Mouse (Mus musculus) neural tube, embryonic 13.5 days (tissue): ENCODE measurements around the gene Hdac4. TPM values are rescaled to one million over a fixed set of nuclear protein-coding genes. Genes with fewer than 3 reads are reported as not detected.

Experiments
- ATAC-seq: fragments of 200-750 bp; cut with Nextera tagmentation; 2 replicates; pipeline ENCODE4 v1.8.0; 2017; ENCODE audit warnings: low read depth, mild to moderate bottlenecking, moderate TSS enrichment, moderate library complexity
- H3K27ac ChIP-seq: fragments of 300-500 bp; sonication (generic); replicated peaks from 2 replicates; pipeline ENCODE4 v1.5.1; 2015; ENCODE audit warnings: moderate library complexity, mild to moderate bottlenecking, inconsistent platforms
- H3K27me3 ChIP-seq: fragments of 300-500 bp; sonication (generic); 2 replicates; pipeline ENCODE4 v1.6.1; 2015; ENCODE audit warnings: mild to moderate bottlenecking, inconsistent platforms
- H3K36me3 ChIP-seq: fragments of 300-500 bp; sonication (generic); 2 replicates; pipeline ENCODE4 v1.6.1; 2015; ENCODE audit warnings: mild to moderate bottlenecking, inconsistent platforms
- H3K4me1 ChIP-seq: fragments of 300-500 bp; sonication (generic); replicated peaks from 2 replicates; pipeline ENCODE4 v1.6.1; 2015; ENCODE audit warnings: inconsistent platforms
- H3K4me2 ChIP-seq: fragments of 300-500 bp; sonication (generic); 2 replicates; pipeline ENCODE4 v1.6.1; 2015; ENCODE audit warnings: inconsistent platforms, mild to moderate bottlenecking, moderate library complexity
- H3K4me3 ChIP-seq: fragments of 300-500 bp; sonication (generic); 2 replicates; pipeline ENCODE4 v1.5.1; 2015; ENCODE audit warnings: mild to moderate bottlenecking, inconsistent platforms
- H3K9ac ChIP-seq: fragments of 300-500 bp; sonication (generic); 2 replicates; pipeline ENCODE4 v1.6.1; 2015; ENCODE audit warnings: moderate library complexity, mild to moderate bottlenecking, inconsistent platforms
- H3K9me3 ChIP-seq: fragments of 300-500 bp; sonication (generic); 2 replicates; pipeline ENCODE4 v1.6.1; 2016; ENCODE audit warnings: inconsistent platforms
- WGBS: fragments of 180-500 bp; shearing (Covaris S2); methylation state at CpG from one replicate; pipeline ENCODE4 v1.1.7; 2015; 5-methylcytosine and 5-hydroxymethylcytosine counted together
- polyA plus RNA-seq: library from polyadenylated mRNA; unstranded; fragments of >200 nt; fragmentation: Nextera tagmentation; extraction: Ambion mirVana; gene quantifications from 2 replicates; pipeline ENCODE4 v1.2.1, GENCODE M21; 2015

Gene Hdac4
- polyA plus RNA-seq, 1 experiment from 2014 or later, result 28.7 TPM

DNA sequence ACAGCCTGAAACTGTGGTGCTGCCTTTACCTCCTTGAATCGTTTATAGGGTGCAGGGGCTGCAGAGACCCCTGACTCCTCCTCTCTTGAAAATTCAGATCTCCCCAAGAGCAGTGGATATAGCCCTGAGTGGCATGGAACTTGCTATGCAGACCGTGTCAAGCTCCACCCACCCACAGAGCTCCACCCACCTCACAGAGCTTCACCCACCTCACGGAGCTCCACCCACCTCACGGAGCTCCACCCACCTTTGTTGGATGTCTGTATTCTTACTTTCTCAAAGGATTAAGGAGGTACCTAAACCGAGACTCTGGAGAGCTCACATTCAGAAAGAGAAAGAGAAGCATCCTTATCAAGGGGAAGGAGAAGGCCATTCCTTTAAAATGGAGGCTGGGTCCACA lies 279.5 kb downstream of the Hdac4 start:
- no peak overlapping the region for H3K4me2 ChIP-seq
- no peak overlapping the region for H3K27ac ChIP-seq
- H3K4me1 ChIP-seq, result peaks cover 11% of the 10 kb centered on the region
- no peaks in the 10 kb centered on the region for H3K36me3 ChIP-seq
- H3K9me3 ChIP-seq, result no peaks in the 10 kb centered on the region
- H3K27me3 ChIP-seq, result no peaks in the 10 kb centered on the region
- WGBS, result 81% methylated on average over 5 of the region's 5 CpGs
- no peak for ATAC-seq
- no peak overlapping the region for H3K4me3 ChIP-seq
- H3K9ac ChIP-seq, result no peak overlapping the region

DNA sequence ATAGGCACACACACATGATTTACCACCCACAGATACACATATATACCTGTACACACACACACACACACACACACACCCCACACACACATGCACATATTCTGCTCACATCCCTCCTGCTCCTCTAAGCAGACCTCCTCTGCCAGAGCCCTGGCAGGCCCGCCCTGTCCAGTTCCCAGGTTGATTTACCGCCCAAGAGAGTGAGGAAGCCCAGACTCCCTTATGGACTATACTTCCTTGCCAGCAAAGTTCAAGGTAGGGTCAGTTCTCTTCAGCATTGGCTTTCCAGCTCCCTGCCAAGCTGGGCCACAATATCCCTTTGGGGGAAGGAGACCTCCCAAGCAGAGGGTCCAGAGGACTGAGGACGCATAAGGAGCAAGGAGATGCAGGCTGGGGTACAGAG lies 280.9 kb downstream of the Hdac4 start:
- Histone ChIP-seq H3K27ac (no peak overlapping the region), H3K9me3 (no peaks in the 10 kb centered on the region), H3K4me3 (no peak overlapping the region), H3K36me3 (no peaks in the 10 kb centered on the region), H3K4me1 (0 out of 2 replicates have a peak, but pooled peaks cover 1% of the 10 kb centered on the region), H3K27me3 (no peaks in the 10 kb centered on the region), H3K9ac (no peak overlapping the region), H3K4me2 (no peak overlapping the region)
- WGBS, result 71% methylated on average over 3 of the region's 3 CpGs
- ATAC-seq, result no peak

DNA sequence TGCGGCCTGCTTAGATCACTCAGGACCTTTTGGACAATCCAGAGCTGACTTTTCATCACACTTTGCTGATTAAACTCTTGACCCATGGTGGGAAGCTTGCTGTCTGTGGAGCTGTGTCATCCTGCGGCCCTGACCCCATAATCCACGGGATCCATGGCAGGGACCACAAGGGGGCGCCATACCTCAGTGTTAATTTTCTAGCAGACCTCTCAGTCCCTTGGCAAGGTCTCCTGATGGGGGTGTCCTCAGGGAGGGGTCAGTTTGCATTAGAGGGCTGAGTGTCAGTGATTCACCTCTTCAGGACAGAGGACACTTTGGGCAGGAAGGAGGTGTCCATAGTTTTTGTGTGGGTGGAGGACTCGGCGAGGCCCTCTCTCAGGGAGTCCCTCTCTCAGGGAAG lies 281.6 kb downstream of the Hdac4 start:
- 47% methylated on average over 6 of the region's 6 CpGs for WGBS
- H3K9me3 ChIP-seq, result no peaks in the 10 kb centered on the region
- no peaks in the 10 kb centered on the region for H3K4me1 ChIP-seq
- H3K4me3 ChIP-seq, result no peak overlapping the region
- H3K27me3 ChIP-seq, result no peaks in the 10 kb centered on the region
- no peak overlapping the region for H3K9ac ChIP-seq
- H3K27ac ChIP-seq, result no peak overlapping the region
- no peaks in the 10 kb centered on the region for H3K36me3 ChIP-seq
- H3K4me2 ChIP-seq, result no peak overlapping the region
- ATAC-seq, result no peak

DNA sequence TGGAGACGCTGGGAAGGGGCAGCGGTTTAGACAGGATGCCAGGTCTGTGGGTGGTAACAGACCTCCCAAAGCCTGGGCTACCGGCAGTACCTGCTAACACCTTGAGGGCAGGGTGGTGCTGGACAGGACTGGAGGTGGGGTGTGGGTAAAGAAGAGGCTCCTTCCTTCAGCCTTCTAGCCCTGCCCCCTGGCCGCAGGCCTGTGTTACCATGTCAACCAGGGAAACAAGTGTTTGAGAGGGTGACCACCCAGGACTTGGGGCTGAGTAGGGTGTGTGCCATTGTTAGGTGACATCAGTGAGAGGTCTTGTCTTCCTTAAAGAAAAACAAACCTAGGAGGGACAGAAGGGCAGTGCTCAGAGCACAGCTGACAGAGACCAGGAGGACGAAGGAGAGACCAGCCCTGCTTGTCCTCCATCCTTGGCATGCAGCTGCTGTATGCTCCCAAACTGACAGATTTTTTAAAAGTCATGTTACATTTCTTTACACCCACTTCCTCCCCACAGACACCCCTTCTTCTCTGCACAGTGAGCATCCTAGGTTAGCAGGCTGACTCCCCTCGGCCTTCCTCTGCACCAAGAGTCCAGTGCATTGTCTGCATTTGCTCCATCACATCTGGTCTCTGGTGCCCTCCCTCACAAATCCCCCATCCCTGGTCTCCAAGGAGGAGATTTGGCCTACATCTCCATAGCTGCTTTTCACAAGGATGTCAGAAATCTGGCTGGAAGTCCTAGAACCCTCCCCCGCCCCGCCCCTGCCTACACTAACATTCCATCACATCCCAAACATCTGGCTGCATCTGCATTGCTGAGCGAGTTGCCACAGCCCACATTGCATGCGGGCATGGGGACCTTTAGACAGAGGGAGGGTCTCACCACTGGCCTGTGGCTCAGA lies 283.0 kb downstream of the Hdac4 start:
- Histone ChIP-seq H3K4me1 (no peaks in the 10 kb centered on the region), H3K9ac (no peak overlapping the region)
- whole genome bisulfite sequencing, result 63% methylated on average over 10 of the region's 10 CpGs

DNA sequence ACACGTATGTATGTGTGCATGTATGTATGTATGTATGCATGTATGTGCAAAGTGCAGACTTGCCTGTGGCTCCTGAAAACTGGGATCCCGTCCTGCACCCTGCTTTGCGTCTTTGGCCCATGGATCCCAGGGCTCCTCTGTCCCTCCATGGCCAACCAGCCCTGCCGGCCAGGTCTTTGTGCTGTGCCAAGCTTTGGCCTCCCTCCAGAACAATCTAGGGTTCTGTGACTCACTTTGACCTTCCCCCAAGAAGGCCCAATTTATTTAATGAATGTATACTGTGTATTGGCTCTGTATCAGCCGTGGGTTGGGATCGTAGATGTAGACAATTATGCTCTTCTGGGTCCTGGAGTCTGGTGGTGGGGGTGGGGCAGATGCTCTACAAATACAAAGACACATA lies 290.2 kb downstream of the Hdac4 start:
- Histone ChIP-seq H3K4me2 (no peak overlapping the region), H3K36me3 (no peaks in the 10 kb centered on the region), H3K9me3 (no peaks in the 10 kb centered on the region), H3K27ac (no peak overlapping the region), H3K4me1 (no peaks in the 10 kb centered on the region), H3K27me3 (no peaks in the 10 kb centered on the region), H3K4me3 (no peak overlapping the region), H3K9ac (no peak overlapping the region)
- ATAC-seq, result no peak
- 87% methylated on average over 6 of the region's 6 CpGs for WGBS

More for the DNA sequence above, 283.0 kb downstream of the Hdac4 start:
- Histone ChIP-seq H3K9me3 (no peaks in the 10 kb centered on the region), H3K27ac (no peak overlapping the region), H3K27me3 (no peaks in the 10 kb centered on the region), H3K36me3 (no peaks in the 10 kb centered on the region), H3K4me3 (no peak overlapping the region), H3K4me2 (no peak overlapping the region)
- no peak for ATAC-seq

DNA sequence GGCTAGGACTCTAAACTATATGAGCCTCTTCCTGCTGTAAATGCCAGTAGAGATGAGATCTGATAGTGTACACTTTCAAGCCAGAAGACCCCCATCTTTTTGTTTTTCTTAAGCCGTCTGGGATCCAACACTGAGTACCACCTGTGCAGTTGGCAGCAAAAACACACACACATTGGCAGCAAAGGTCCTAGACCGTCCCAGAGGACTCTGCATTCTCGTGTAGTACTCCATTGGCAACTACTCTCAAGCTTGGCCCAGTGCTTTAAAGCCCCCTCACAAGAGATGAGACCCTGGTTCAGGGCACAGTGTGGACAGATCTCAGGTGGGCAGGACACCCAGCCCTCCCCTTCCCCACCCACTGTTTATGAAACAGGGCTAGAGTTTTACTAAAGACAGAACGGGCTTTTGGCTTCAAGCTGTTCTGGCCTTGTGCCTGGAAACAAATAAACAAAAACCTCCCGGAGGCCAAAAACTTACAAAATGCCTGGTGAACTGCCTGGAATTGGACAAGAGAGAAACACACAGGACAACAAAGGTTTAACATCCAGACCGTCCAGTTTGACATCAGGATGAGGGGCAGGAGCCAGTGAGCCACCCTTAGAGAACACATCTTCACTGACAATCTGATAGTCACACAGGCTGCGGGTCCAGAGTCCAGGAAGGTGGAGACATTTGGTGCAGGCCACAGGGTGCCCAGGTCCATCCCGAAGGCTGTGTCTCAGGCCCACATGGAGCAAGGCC lies 292.1 kb downstream of the Hdac4 start:
- H3K27ac ChIP-seq, result no peak overlapping the region
- WGBS, result 64% methylated on average over 8 of the region's 8 CpGs
- H3K4me2 ChIP-seq, result no peak overlapping the region
- no peak for ATAC-seq
- H3K9me3 ChIP-seq, result no peaks in the 10 kb centered on the region
- H3K27me3 ChIP-seq, result no peaks in the 10 kb centered on the region
- H3K4me3 ChIP-seq, result no peak overlapping the region
- H3K4me1 ChIP-seq, result no peaks in the 10 kb centered on the region
- no peaks in the 10 kb centered on the region for H3K36me3 ChIP-seq
- H3K9ac ChIP-seq, result no peak overlapping the region

DNA sequence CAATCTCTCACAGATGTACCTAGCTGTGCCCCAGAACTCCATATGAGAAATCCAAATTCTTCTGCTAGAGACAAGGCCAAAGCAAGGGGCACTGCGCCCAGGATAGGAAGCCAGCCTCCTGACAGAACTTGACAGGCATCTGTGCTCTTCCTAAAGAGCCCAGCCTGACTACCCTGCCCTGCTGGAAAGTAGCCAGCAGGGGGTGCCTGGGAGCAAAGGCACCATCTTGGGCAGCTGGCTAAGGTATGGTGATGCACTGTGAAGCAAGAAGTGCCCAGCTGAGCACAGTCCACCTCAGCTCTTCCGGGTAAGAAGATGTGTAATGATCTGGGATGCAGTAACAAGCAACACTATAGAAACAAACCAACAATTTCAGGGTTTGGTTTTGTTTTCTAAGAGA lies 298.4 kb downstream of the Hdac4 start:
- no peaks in the 10 kb centered on the region for H3K9me3 ChIP-seq
- no peak overlapping the region for H3K27ac ChIP-seq
- no peak overlapping the region for H3K4me3 ChIP-seq
- ATAC-seq, result no peak
- H3K36me3 ChIP-seq, result no peaks in the 10 kb centered on the region
- WGBS, result 85% methylated on average over 2 of the region's 2 CpGs
- H3K4me2 ChIP-seq, result no peak overlapping the region
- no peaks in the 10 kb centered on the region for H3K4me1 ChIP-seq
- no peaks in the 10 kb centered on the region for H3K27me3 ChIP-seq
- H3K9ac ChIP-seq, result no peak overlapping the region

DNA sequence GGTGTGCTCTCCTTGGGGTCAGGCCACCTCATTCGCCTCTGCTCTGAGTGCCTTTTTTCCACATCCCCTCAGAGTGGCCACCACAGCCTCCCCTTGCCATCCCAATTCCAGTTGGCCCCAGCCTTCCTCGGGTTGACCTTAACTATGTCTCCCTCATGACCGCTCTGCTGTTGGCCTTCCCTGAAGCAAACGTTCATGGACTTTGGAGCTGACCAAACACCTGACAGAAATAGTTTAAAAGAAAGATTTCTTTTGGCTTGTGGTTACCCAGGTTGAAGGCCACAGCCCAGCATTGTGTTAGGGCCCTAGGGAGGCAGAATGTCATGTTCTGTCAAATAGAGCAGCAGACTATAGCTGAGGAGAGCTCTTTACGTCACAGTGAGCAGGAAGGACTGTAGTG lies 301.2 kb downstream of the Hdac4 start:
- Histone ChIP-seq H3K4me3 (no peak overlapping the region), H3K4me2 (no peak overlapping the region), H3K27ac (no peak overlapping the region), H3K9ac (no peak overlapping the region), H3K9me3 (no peaks in the 10 kb centered on the region), H3K36me3 (no peaks in the 10 kb centered on the region), H3K27me3 (no peaks in the 10 kb centered on the region), H3K4me1 (no peaks in the 10 kb centered on the region)
- 90% methylated on average over 5 of the region's 5 CpGs for WGBS
- ATAC-seq, result no peak

DNA sequence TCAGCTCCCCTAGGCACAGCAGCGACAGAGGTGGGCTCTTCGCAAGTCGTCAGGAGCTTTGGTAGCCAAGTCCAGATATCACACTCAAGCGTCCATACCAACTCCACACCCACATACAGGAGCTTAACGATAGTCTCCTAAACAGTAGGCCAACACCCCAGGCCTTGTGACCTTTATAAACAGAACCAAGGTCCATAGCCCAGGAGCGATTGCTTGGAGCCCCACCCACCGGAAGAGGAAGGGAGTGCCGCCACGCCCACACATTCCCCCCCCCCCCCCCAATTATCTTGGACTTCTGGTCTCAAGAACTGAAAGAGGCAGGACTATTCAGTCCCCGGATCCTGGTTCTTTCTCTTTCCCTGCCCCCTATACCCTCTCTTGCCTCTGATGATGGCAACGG lies 301.9 kb downstream of the Hdac4 start:
- Histone ChIP-seq H3K4me3 (no peak overlapping the region), H3K27me3 (no peaks in the 10 kb centered on the region), H3K36me3 (no peaks in the 10 kb centered on the region), H3K9ac (no peak overlapping the region), H3K27ac (no peak overlapping the region), H3K4me1 (no peaks in the 10 kb centered on the region), H3K4me2 (no peak overlapping the region), H3K9me3 (no peaks in the 10 kb centered on the region)
- ATAC-seq, result no peak
- WGBS, result 96% methylated on average over 11 of the region's 11 CpGs

DNA sequence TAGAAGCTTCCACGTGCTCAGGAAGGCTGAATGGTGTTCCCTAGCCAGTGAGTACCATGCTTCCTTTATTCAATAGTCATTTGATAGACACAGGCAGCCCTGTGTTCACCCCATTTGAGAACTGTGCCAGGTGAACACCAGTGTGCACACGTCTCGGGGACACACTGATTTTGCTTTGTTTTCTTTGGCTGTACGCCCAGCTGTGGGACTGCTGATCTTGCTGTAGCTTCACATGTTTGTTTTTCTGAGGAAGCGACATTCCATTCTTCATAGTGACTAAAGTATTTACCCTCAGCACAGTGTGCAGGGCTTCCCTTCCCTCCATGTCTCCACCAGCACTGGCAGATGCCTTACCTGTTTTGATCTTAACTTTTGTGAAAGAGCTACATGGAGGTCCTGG lies 312.4 kb downstream of the Hdac4 start:
- Histone ChIP-seq H3K9ac (no peak overlapping the region), H3K27me3 (no peaks in the 10 kb centered on the region), H3K4me2 (no peak overlapping the region), H3K9me3 (peaks cover 15% of the 10 kb centered on the region; the same call in 1 of the 2 replicates), H3K4me3 (no peak overlapping the region), H3K4me1 (no peaks in the 10 kb centered on the region; the same call in 1 of the 2 replicates), H3K27ac (no peak overlapping the region), H3K36me3 (no peaks in the 10 kb centered on the region)
- ATAC-seq, result no peak
- WGBS, result 69% methylated on average over 5 of the region's 5 CpGs

DNA sequence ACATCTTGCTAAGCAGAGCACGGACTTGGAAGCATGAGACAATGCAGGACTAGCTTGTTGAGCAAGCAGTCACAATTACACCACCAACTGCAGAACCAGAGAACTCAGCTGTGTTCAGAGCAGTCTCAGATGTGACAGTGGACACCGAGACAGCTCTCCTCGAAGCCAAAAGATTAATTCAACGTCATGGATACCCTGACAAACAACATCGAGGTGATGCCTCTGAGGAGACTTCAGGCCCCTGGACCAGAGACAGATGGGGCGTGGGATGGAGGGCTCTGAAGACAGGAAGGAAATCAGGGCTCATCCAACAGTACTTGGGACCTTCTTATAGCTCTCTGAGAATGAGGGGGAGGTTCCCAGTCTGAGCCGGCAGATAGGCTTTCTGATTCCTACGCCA lies 314.6 kb downstream of the Hdac4 start:
- Histone ChIP-seq H3K9ac (no peak overlapping the region), H3K27me3 (no peaks in the 10 kb centered on the region), H3K4me2 (no peak overlapping the region), H3K4me1 (no peaks in the 10 kb centered on the region; the same call in 1 of the 2 replicates), H3K36me3 (no peaks in the 10 kb centered on the region), H3K4me3 (no peak overlapping the region), H3K27ac (no peak overlapping the region), H3K9me3 (peaks cover 15% of the 10 kb centered on the region; the same call in 1 of the 2 replicates)
- no peak for ATAC-seq
- 81% methylated on average over 8 of the region's 8 CpGs for WGBS

DNA sequence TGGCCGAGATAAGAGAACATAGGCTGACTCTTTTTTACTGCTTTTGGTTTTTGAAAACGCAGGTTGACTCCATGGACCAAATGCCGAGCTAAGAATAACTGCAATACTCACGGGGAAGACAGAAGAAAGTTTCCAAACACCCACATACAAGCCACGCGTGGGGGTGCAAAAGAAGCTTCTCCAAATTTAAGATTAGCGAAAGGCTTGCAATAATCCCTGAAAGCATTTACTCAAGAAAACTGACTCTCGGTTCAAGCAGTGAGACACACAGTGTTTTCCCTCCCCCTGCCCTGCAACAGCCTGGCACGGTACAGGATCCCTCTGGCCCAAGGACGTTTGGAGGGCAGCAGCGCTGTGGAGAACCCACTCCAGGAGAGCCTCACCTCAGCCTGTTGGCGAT lies 315.3 kb downstream of the Hdac4 start:
- H3K9ac ChIP-seq, result no peak overlapping the region
- H3K36me3 ChIP-seq, result no peaks in the 10 kb centered on the region
- no peak overlapping the region for H3K4me2 ChIP-seq
- H3K27me3 ChIP-seq, result no peaks in the 10 kb centered on the region
- no peak for ATAC-seq
- peaks cover 15% of the 10 kb centered on the region; the same call in 1 of the 2 replicates for H3K9me3 ChIP-seq
- no peak overlapping the region for H3K27ac ChIP-seq
- 91% methylated on average over 12 of the region's 12 CpGs for WGBS
- H3K4me1 ChIP-seq, result no peaks in the 10 kb centered on the region; the same call in 1 of the 2 replicates
- H3K4me3 ChIP-seq, result no peak overlapping the region
